Mouse (Mus musculus): ENCODE measurements around the gene Alad.

The Alad gene

GRCm38 (mm10) chr4:62519849-62520233, at the start of gene Alad:
Gene Alad (minus strand): TSS chr4:62519918.
- peak; percentile 46 to 69 for DNase-seq (ENCODE audit: low spot score in 2 of 2)

- no peak for DNase-seq (ENCODE audit: low spot score in 2 of 2)
Measured at GRCm38 (mm10) chr4:62568359-62568758, 48.6 kb upstream of the Alad start.

GRCm38 (mm10) chr4:62567696-62568095, 48.0 kb upstream of the Alad start:
- no peak for DNase-seq (ENCODE audit: low spot score in 2 of 2)

- DNase-seq (ENCODE audit: low spot score in 2 of 2), result no peak
Measured at GRCm38 (mm10) chr4:62566530-62566929, 46.8 kb upstream of the Alad start.

- no peak for DNase-seq (ENCODE audit: low spot score in 2 of 2)
Measured at GRCm38 (mm10) chr4:62562006-62562405, 42.3 kb upstream of the Alad start.

- DNase-seq (ENCODE audit: low spot score in 2 of 2), result no peak
Measured at GRCm38 (mm10) chr4:62561630-62562001, 41.9 kb upstream of the Alad start.

GRCm38 (mm10) chr4:62560963-62561629, 41.4 kb upstream of the Alad start:
- DNase-seq (ENCODE audit: low spot score in 2 of 2), result peak; percentile 73 to 88

- DNase-seq (ENCODE audit: low spot score in 2 of 2), result no peak
Measured at GRCm38 (mm10) chr4:62559797-62560329, 40.1 kb upstream of the Alad start, which contains the start of gene Rgs3. Gene Rgs3 (plus strand): TSS chr4:62559847.

GRCm38 (mm10) chr4:62557436-62557835, 37.7 kb upstream of the Alad start:
- no peak for DNase-seq (ENCODE audit: low spot score in 2 of 2)

GRCm38 (mm10) chr4:62551966-62552365, 32.2 kb upstream of the Alad start:
- peak; percentile 40 to 53 for DNase-seq (ENCODE audit: low spot score in 2 of 2)

GRCm38 (mm10) chr4:62544801-62545200, 25.1 kb upstream of the Alad start:
- DNase-seq (ENCODE audit: low spot score in 2 of 2), result no peak

- no peak for DNase-seq (ENCODE audit: low spot score in 2 of 2)
Measured at GRCm38 (mm10) chr4:62543782-62544181, 24.1 kb upstream of the Alad start.

- DNase-seq (ENCODE audit: low spot score in 2 of 2), result no peak
Measured at GRCm38 (mm10) chr4:62541802-62542201, 22.1 kb upstream of the Alad start.

- no peak for DNase-seq (ENCODE audit: low spot score in 2 of 2)
Measured at GRCm38 (mm10) chr4:62533729-62534128, 14.0 kb upstream of the Alad start.

GRCm38 (mm10) chr4:62527655-62528054, 7.9 kb upstream of the Alad start:
- no peak for DNase-seq (ENCODE audit: low spot score in 2 of 2)

GRCm38 (mm10) chr4:62526256-62526655, 6.5 kb upstream of the Alad start:
- no peak for DNase-seq (ENCODE audit: low spot score in 2 of 2)

- no peak for DNase-seq (ENCODE audit: low spot score in 2 of 2)
Measured at GRCm38 (mm10) chr4:62525489-62525811, 5.7 kb upstream of the Alad start.

- peak; percentile 93 to 94 for DNase-seq (ENCODE audit: low spot score in 2 of 2)
Measured at GRCm38 (mm10) chr4:62524651-62525488, 5.2 kb upstream of the Alad start, which contains the start of the genes Pole3 and 4933430I17Rik. Gene Pole3 (minus strand): TSS chr4:62525068. Gene 4933430I17Rik (plus strand): TSS chr4:62525369.

GRCm38 (mm10) chr4:62520892-62521400, 1.2 kb upstream of the Alad start:
- no peak for DNase-seq (ENCODE audit: low spot score in 2 of 2)

- DNase-seq (ENCODE audit: low spot score in 2 of 2), result no peak
Measured at GRCm38 (mm10) chr4:62519122-62519848, 433 bp downstream of the Alad start.

GRCm38 (mm10) chr4:62518416-62519121, 1.1 kb downstream of the Alad start:
- DNase-seq (ENCODE audit: low spot score in 2 of 2), result peak in 1 of 2 experiments; percentile 18

Data from thymus, postnatal 10 days (tissue).